Mouse (Mus musculus): ENCODE measurements around the gene Myrf. TPM values are rescaled to one million over a fixed set of nuclear protein-coding genes. Genes with fewer than 3 reads are reported as not detected.

Myrf gene
- polyA plus RNA-seq, 1 experiment from 2014 or later: 11.1 TPM

- H3K27ac ChIP-seq (replicated peaks): 0 out of 2 replicates have a peak overlapping the region, but pooled peaks have one; percentile 61
- no peaks in the 10 kb centered on the region; the same call in 1 of the 2 replicates for H3K27me3 ChIP-seq (replicated peaks)
- H3K4me1 ChIP-seq: peaks cover 47% of the 10 kb centered on the region
- 48% methylated on average over 4 of the region's 4 CpGs for WGBS
- H3K9me3 ChIP-seq: no peaks in the 10 kb centered on the region
- ATAC-seq (ENCODE audit: extremely low read depth, insufficient number of reproducible peaks, low FRiP score, low TSS enrichment): no peak
- no peak overlapping the region for H3K9ac ChIP-seq
- H3K4me2 ChIP-seq: peak overlapping the region; percentile 62; the same call in 1 of the 2 replicates
- H3K36me3 ChIP-seq: no peaks in the 10 kb centered on the region
- H3K4me3 ChIP-seq: no peak overlapping the region
Measured at GRCm38 (mm10) chr19:10225767-10226166, 14.8 kb downstream of the Myrf start.

- Histone ChIP-seq H3K9me3 (no peaks in the 10 kb centered on the region), H3K4me2 (peak overlapping the region; percentile 62), H3K27ac (replicated peaks) (peak overlapping the region; percentile 61), H3K9ac (peak overlapping the region; percentile 72), H3K4me1 (peaks cover 39% of the 10 kb centered on the region), H3K36me3 (no peaks in the 10 kb centered on the region), H3K27me3 (replicated peaks) (no peaks in the 10 kb centered on the region), H3K4me3 (peak overlapping the region; percentile 37)
- ATAC-seq (ENCODE audit: extremely low read depth, insufficient number of reproducible peaks, low FRiP score, low TSS enrichment): no peak
- 12% methylated on average over 26 of the region's 26 CpGs for WGBS
Measured at GRCm38 (mm10) chr19:10224637-10225453, 15.7 kb downstream of the Myrf start.

- no peaks in the 10 kb centered on the region for H3K9me3 ChIP-seq
- no peak overlapping the region for H3K9ac ChIP-seq
- H3K4me2 ChIP-seq: no peak overlapping the region
- 69% methylated on average over 4 of the region's 4 CpGs for WGBS
- peaks cover 39% of the 10 kb centered on the region for H3K4me1 ChIP-seq
- H3K4me3 ChIP-seq: no peak overlapping the region
- H3K36me3 ChIP-seq: peaks cover under 1% of the 10 kb centered on the region; the same call in 1 of the 2 replicates
- H3K27me3 ChIP-seq (replicated peaks): no peaks in the 10 kb centered on the region
- no peak for ATAC-seq (ENCODE audit: extremely low read depth, insufficient number of reproducible peaks, low FRiP score, low TSS enrichment)
- no peak overlapping the region for H3K27ac ChIP-seq (replicated peaks)
Measured at GRCm38 (mm10) chr19:10223561-10223960, 17.0 kb downstream of the Myrf start.

GRCm38 (mm10) chr19:10222656-10223055, 17.9 kb downstream of the Myrf start:
- Histone ChIP-seq H3K27me3 (replicated peaks) (no peaks in the 10 kb centered on the region), H3K9ac (no peak overlapping the region), H3K9me3 (no peaks in the 10 kb centered on the region), H3K4me2 (no peak overlapping the region), H3K4me1 (peaks cover 39% of the 10 kb centered on the region), H3K27ac (replicated peaks) (peak overlapping the region; percentile 58), H3K36me3 (peaks cover 10% of the 10 kb centered on the region; the same call in 1 of the 2 replicates), H3K4me3 (no peak overlapping the region)
- 34% methylated on average over 7 of the region's 8 CpGs for WGBS
- ATAC-seq (ENCODE audit: extremely low read depth, insufficient number of reproducible peaks, low FRiP score, low TSS enrichment): no peak

- Histone ChIP-seq H3K4me3 (no peak overlapping the region), H3K36me3 (peaks cover 15% of the 10 kb centered on the region; the same call in 1 of the 2 replicates), H3K4me2 (no peak overlapping the region), H3K4me1 (peaks cover 39% of the 10 kb centered on the region), H3K27ac (replicated peaks) (peak overlapping the region; percentile 58; the same call in 1 of the 2 replicates), H3K9me3 (no peaks in the 10 kb centered on the region), H3K9ac (no peak overlapping the region), H3K27me3 (replicated peaks) (no peaks in the 10 kb centered on the region)
- 35% methylated on average over 4 of the region's 4 CpGs for WGBS
- no peak for ATAC-seq (ENCODE audit: extremely low read depth, insufficient number of reproducible peaks, low FRiP score, low TSS enrichment)
Measured at GRCm38 (mm10) chr19:10221585-10221984, 19.0 kb downstream of the Myrf start.

- WGBS: 58% methylated on average over 6 of the region's 6 CpGs
- Histone ChIP-seq H3K9ac (no peak overlapping the region), H3K4me2 (no peak overlapping the region), H3K4me3 (no peak overlapping the region), H3K9me3 (no peaks in the 10 kb centered on the region), H3K27ac (replicated peaks) (no peak overlapping the region), H3K27me3 (replicated peaks) (no peaks in the 10 kb centered on the region), H3K36me3 (peaks cover 15% of the 10 kb centered on the region; the same call in 1 of the 2 replicates), H3K4me1 (peaks cover 22% of the 10 kb centered on the region)
- no peak for ATAC-seq (ENCODE audit: extremely low read depth, insufficient number of reproducible peaks, low FRiP score, low TSS enrichment)
Measured at GRCm38 (mm10) chr19:10219593-10219992, 21.0 kb downstream of the Myrf start.

- 49% methylated on average over 3 of the region's 3 CpGs for WGBS
- Histone ChIP-seq H3K27ac (replicated peaks) (no peak overlapping the region), H3K9ac (no peak overlapping the region), H3K4me1 (peaks cover 18% of the 10 kb centered on the region; the same call in 1 of the 2 replicates), H3K36me3 (peaks cover 15% of the 10 kb centered on the region; the same call in 1 of the 2 replicates), H3K4me3 (no peak overlapping the region), H3K9me3 (no peaks in the 10 kb centered on the region), H3K27me3 (replicated peaks) (no peaks in the 10 kb centered on the region), H3K4me2 (no peak overlapping the region)
- no peak for ATAC-seq (ENCODE audit: extremely low read depth, insufficient number of reproducible peaks, low FRiP score, low TSS enrichment)
Measured at GRCm38 (mm10) chr19:10219108-10219507, 21.4 kb downstream of the Myrf start.

- no peak for ATAC-seq (ENCODE audit: extremely low read depth, insufficient number of reproducible peaks, low FRiP score, low TSS enrichment)
- Histone ChIP-seq H3K9ac (no peak overlapping the region), H3K27me3 (replicated peaks) (no peaks in the 10 kb centered on the region), H3K27ac (replicated peaks) (no peak overlapping the region), H3K4me2 (no peak overlapping the region), H3K4me1 (0 out of 2 replicates have a peak, but pooled peaks cover 4% of the 10 kb centered on the region), H3K9me3 (no peaks in the 10 kb centered on the region), H3K4me3 (no peak overlapping the region), H3K36me3 (peaks cover 44% of the 10 kb centered on the region)
- 67% methylated on average over 8 of the region's 8 CpGs for WGBS
Measured at GRCm38 (mm10) chr19:10216101-10216500, 24.4 kb downstream of the Myrf start.

GRCm38 (mm10) chr19:10213796-10214471, 26.6 kb downstream of the Myrf start:
- H3K4me3 ChIP-seq: no peak overlapping the region
- no peak overlapping the region for H3K27ac ChIP-seq (replicated peaks)
- no peaks in the 10 kb centered on the region for H3K27me3 ChIP-seq (replicated peaks)
- peaks cover 65% of the 10 kb centered on the region for H3K36me3 ChIP-seq
- H3K4me2 ChIP-seq: no peak overlapping the region
- no peak overlapping the region for H3K9ac ChIP-seq
- 82% methylated on average over 10 of the region's 10 CpGs for WGBS
- H3K4me1 ChIP-seq: no peaks in the 10 kb centered on the region
- no peak for ATAC-seq (ENCODE audit: extremely low read depth, insufficient number of reproducible peaks, low FRiP score, low TSS enrichment)
- no peaks in the 10 kb centered on the region for H3K9me3 ChIP-seq

- H3K27me3 ChIP-seq (replicated peaks): no peaks in the 10 kb centered on the region
- H3K4me2 ChIP-seq: no peak overlapping the region
- peaks cover 80% of the 10 kb centered on the region for H3K36me3 ChIP-seq
- H3K4me3 ChIP-seq: no peak overlapping the region
- no peaks in the 10 kb centered on the region for H3K4me1 ChIP-seq
- no peak for ATAC-seq (ENCODE audit: extremely low read depth, insufficient number of reproducible peaks, low FRiP score, low TSS enrichment)
- no peak overlapping the region for H3K27ac ChIP-seq (replicated peaks)
- H3K9me3 ChIP-seq: no peaks in the 10 kb centered on the region
- 66% methylated on average over 4 of the region's 4 CpGs for WGBS
- no peak overlapping the region for H3K9ac ChIP-seq
Measured at GRCm38 (mm10) chr19:10210885-10211284, 29.7 kb downstream of the Myrf start.

GRCm38 (mm10) chr19:10208851-10209250, 31.7 kb downstream of the Myrf start:
- 79% methylated on average over 3 of the region's 3 CpGs for WGBS

More at GRCm38 (mm10) chr19:10208851-10209250, 31.7 kb downstream of the Myrf start:
- H3K4me3 ChIP-seq: no peak overlapping the region
- no peak overlapping the region for H3K9ac ChIP-seq
- H3K4me1 ChIP-seq: peaks cover 10% of the 10 kb centered on the region
- ATAC-seq (ENCODE audit: extremely low read depth, insufficient number of reproducible peaks, low FRiP score, low TSS enrichment): no peak
- H3K27me3 ChIP-seq (replicated peaks): no peaks in the 10 kb centered on the region
- peaks cover 82% of the 10 kb centered on the region for H3K36me3 ChIP-seq
- no peaks in the 10 kb centered on the region for H3K9me3 ChIP-seq
- H3K4me2 ChIP-seq: no peak overlapping the region
- H3K27ac ChIP-seq (replicated peaks): no peak overlapping the region
